Mouse (Mus musculus) stomach, postnatal 0 days (tissue): ENCODE measurements around the gene Rnf6. TPM values are rescaled to one million over a fixed set of nuclear protein-coding genes. Genes with fewer than 3 reads are reported as not detected.

Experiments
- ATAC-seq: fragments of 200-750 bp; cut with Nextera tagmentation; 2 replicates; pipeline ENCODE4 v1.8.0; 2017; ENCODE audit not compliant: low FRiP score, low TSS enrichment
- DNase-seq: peaks from one replicate; pipeline ENCODE4 v3.0.0-alpha.2; 2016; ENCODE audit warnings: low spot score
- H3K27ac ChIP-seq: fragments of 300-500 bp; sonication (generic); replicated peaks from 2 replicates; pipeline ENCODE4 v1.5.1; 2014; ENCODE audit warnings: mild to moderate bottlenecking, control low read depth
- H3K27me3 ChIP-seq: fragments of 300-500 bp; sonication (generic); 2 replicates; pipeline ENCODE4 v1.6.1; 2014; ENCODE audit warnings: low read length; ENCODE audit not compliant: control insufficient read depth, insufficient read depth
- H3K36me3 ChIP-seq: fragments of 300-500 bp; sonication (generic); 2 replicates; pipeline ENCODE4 v1.6.1; 2014; ENCODE audit warnings: low read length, mixed read lengths; ENCODE audit not compliant: control insufficient read depth, insufficient read depth
- H3K4me1 ChIP-seq: fragments of 300-500 bp; sonication (generic); replicated peaks from 2 replicates; pipeline ENCODE4 v1.6.1; 2014; ENCODE audit warnings: antibody characterized with exemption; ENCODE audit not compliant: control insufficient read depth, insufficient read depth
- H3K4me2 ChIP-seq: fragments of 300-500 bp; sonication (generic); replicated peaks from 2 replicates; pipeline ENCODE4 v1.6.1; 2014; ENCODE audit warnings: low read depth, mild to moderate bottlenecking, control low read depth, moderate library complexity
- H3K4me3 ChIP-seq: fragments of 300-500 bp; sonication (generic); 2 replicates; pipeline ENCODE4 v1.5.1; 2014; ENCODE audit warnings: low read depth, low read length, control low read depth
- H3K9ac ChIP-seq: fragments of 300-500 bp; sonication (generic); 2 replicates; pipeline ENCODE4 v1.6.1; 2014; ENCODE audit warnings: mild to moderate bottlenecking, low read length, control low read depth, mixed read lengths
- H3K9me3 ChIP-seq: fragments of 300-500 bp; sonication (generic); 2 replicates; pipeline ENCODE4 v1.6.1; 2016; ENCODE audit warnings: low read length; ENCODE audit not compliant: control insufficient read depth
- CTCF ChIP-seq: IDR thresholded peaks from 2 replicates; pipeline ENCODE4 v1.5.1; 2016; ENCODE audit warnings: antibody characterized with exemption, low read depth, mild to moderate bottlenecking, moderate library complexity
- EP300 ChIP-seq: optimal IDR thresholded peaks from 2 replicates; pipeline ENCODE3; 2016; ENCODE audit warnings: antibody characterized with exemption
- WGBS: fragments of 180-500 bp; shearing (Covaris S2); extraction: QIAGEN DNeasy Blood & Tissue Kit; methylation state at CpG from one replicate; pipeline ENCODE4 v1.1.7; 2014; 5-methylcytosine and 5-hydroxymethylcytosine counted together
- polyA plus RNA-seq: library from polyadenylated mRNA; unstranded; fragments of >200 nt; fragmentation: Nextera tagmentation; extraction: Ambion mirVana; gene quantifications from 2 replicates; pipeline ENCODE4 v1.2.1, GENCODE M21; 2015

The Rnf6 gene
- polyA plus RNA-seq, 1 experiment from 2014 or later = 38.3 TPM

GRCm38 (mm10) chr5:146227496-146227895 is 6.1 kb upstream of the Rnf6 start:
- H3K4me3 ChIP-seq = no peak overlapping the region
- H3K27ac ChIP-seq = no peak overlapping the region
- TF ChIP-seq CTCF = no peak
- TF ChIP-seq EP300 = no peak
- no peaks in the 10 kb centered on the region for H3K4me1 ChIP-seq
- ATAC-seq (no peak), DNase-seq (no peak)
- H3K9ac ChIP-seq = no peak overlapping the region
- no peaks in the 10 kb centered on the region for H3K27me3 ChIP-seq
- no peak overlapping the region for H3K4me2 ChIP-seq
- H3K9me3 ChIP-seq = no peaks in the 10 kb centered on the region
- no peaks in the 10 kb centered on the region for H3K36me3 ChIP-seq
- WGBS = 86% methylated on average over 8 of the region's 8 CpGs

DNA sequence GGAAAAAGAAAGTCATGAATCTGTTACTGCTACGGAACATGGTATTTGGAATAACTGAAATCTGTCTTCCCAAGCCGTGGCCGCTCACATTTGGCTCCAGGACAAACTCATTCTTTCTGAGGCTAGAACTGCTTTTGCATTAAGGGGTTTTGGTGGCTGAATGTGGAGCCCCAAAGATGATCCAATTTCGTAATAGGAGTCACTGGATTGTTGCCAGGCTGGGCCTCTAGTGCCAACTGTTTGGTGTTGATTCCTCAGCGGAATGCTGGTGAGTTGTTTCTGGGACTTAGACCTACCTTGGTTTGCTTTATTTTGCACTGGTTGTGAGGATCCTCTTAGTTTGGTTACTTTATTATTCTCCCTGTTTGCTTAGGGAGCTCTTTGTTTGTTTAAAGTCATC is 2.4 kb upstream of the Rnf6 start:
- H3K4me3 ChIP-seq = no peak overlapping the region
- no peaks in the 10 kb centered on the region for H3K27me3 ChIP-seq
- TF ChIP-seq CTCF (no peak), EP300 (no peak)
- H3K9me3 ChIP-seq = no peaks in the 10 kb centered on the region
- 71% methylated on average over 5 of the region's 5 CpGs for WGBS
- H3K9ac ChIP-seq = 0 out of 2 replicates have a peak overlapping the region, but pooled peaks have one; percentile 18
- no peak for DNase-seq
- no peak for ATAC-seq
- no peak overlapping the region for H3K4me2 ChIP-seq
- H3K27ac ChIP-seq = 0 out of 2 replicates have a peak overlapping the region, but pooled peaks have one; percentile 35
- 0 out of 2 replicates have a peak, but pooled peaks cover 2% of the 10 kb centered on the region for H3K4me1 ChIP-seq
- no peaks in the 10 kb centered on the region for H3K36me3 ChIP-seq

- DNase-seq (no peak), ATAC-seq (no peak)
- Histone ChIP-seq H3K36me3 (peaks cover 11% of the 10 kb centered on the region), H3K4me1 (0 out of 2 replicates have a peak, but pooled peaks cover 2% of the 10 kb centered on the region), H3K9me3 (no peaks in the 10 kb centered on the region), H3K4me2 (peak overlapping the region; percentile 70), H3K9ac (peak overlapping the region; percentile 93), H3K4me3 (peak overlapping the region; percentile 73), H3K27me3 (no peaks in the 10 kb centered on the region), H3K27ac (peak overlapping the region; percentile 100)
- WGBS = 24% methylated on average over 6 of the region's 6 CpGs
- no peak for TF ChIP-seq EP300
- TF ChIP-seq CTCF = no peak
Observed at GRCm38 (mm10) chr5:146221722-146222121, 367 bp upstream of the Rnf6 start.

DNA sequence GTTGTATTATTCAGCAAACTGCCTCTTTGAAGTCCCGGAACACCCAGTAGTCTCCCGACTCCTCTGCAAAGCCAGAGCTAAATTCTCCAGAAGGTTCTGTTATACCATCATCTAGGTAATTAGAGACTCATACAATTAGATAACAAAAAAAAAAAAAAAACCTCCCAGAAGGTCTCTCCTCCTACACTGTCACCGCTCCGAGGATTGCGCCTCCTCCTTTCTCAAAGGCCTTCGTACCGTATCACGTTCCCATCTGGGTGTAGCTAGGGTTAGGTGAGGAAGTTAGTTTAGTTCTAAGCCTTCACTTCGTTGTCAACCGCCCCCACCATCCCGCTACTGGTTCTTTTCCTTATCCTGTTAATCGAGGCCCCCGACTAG is 865 bp downstream of the Rnf6 start:
- Histone ChIP-seq H3K36me3 (peaks cover 11% of the 10 kb centered on the region), H3K27ac (peak overlapping the region; percentile 100), H3K27me3 (no peaks in the 10 kb centered on the region), H3K9me3 (no peaks in the 10 kb centered on the region), H3K9ac (peak overlapping the region; percentile 62), H3K4me3 (peak overlapping the region; percentile 73), H3K4me1 (0 out of 2 replicates have a peak, but pooled peaks cover 2% of the 10 kb centered on the region), H3K4me2 (peak overlapping the region; percentile 70)
- peak; percentile 45 for ATAC-seq
- TF ChIP-seq CTCF (no peak), EP300 (no peak)
- WGBS = 5% methylated on average over 13 of the region's 13 CpGs
- DNase-seq = no peak

DNA sequence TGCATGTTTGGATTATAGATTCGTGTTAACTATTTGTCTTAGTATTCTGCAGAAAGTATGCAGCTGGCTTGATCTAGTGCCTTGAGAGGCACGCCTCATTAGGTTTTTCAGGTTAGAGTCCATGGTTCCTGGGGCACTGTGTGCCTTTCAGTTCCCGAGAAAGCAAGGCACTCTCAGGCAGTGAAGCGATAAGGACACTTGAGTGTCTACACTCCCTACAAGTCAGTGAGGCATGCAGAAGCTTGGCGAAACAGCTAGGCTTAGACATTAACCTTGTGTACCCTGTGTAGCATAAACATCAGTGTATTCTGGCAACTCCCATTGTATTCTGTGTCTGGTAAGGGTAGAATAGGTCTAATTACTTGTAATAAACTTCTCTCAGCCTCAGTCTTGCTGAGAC is 15.8 kb downstream of the Rnf6 start:
- Histone ChIP-seq H3K36me3 (peaks cover 30% of the 10 kb centered on the region), H3K27me3 (no peaks in the 10 kb centered on the region), H3K9ac (no peak overlapping the region), H3K4me1 (no peaks in the 10 kb centered on the region), H3K27ac (no peak overlapping the region), H3K9me3 (no peaks in the 10 kb centered on the region), H3K4me3 (no peak overlapping the region), H3K4me2 (no peak overlapping the region)
- WGBS = 89% methylated on average over 5 of the region's 5 CpGs
- ATAC-seq = no peak
- TF ChIP-seq CTCF (no peak), EP300 (no peak)
- DNase-seq = no peak

DNA sequence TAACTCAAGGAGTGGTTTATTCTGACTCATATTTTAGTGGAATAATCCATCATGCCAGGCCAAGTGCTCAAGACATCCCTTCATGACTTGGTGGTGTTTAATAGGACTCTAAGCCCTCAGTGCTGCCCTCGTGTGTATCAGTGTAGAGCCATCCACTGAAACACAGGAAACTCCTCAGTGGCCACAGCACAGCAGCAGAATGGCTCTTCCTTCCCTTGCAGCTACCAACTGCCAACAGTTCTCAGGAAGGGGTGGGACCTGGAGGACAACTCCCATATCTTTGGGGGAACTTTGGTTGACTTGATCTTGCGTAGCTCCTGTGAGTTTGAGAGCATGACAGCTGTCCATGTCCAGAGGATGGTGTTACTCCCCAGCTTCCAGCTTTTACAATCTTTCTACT is 17.4 kb downstream of the Rnf6 start:
- Histone ChIP-seq H3K36me3 (peaks cover 26% of the 10 kb centered on the region), H3K9me3 (no peaks in the 10 kb centered on the region), H3K27me3 (no peaks in the 10 kb centered on the region), H3K27ac (no peak overlapping the region), H3K4me2 (no peak overlapping the region), H3K9ac (no peak overlapping the region), H3K4me3 (no peak overlapping the region), H3K4me1 (no peaks in the 10 kb centered on the region)
- 77% methylated on average over 2 of the region's 2 CpGs for WGBS
- TF ChIP-seq CTCF (no peak), EP300 (no peak)
- ATAC-seq (no peak), DNase-seq (no peak)
